Mouse (Mus musculus) midbrain, embryonic 16.5 days (tissue): ENCODE data around the gene Snapc1. TPM values are rescaled to one million over a fixed set of nuclear protein-coding genes. Genes with fewer than 3 reads are reported as not detected.

Experiments used
- ATAC-seq: fragments of 200-750 bp; cut with Nextera tagmentation; 2 replicates; pipeline ENCODE4 v1.8.0; 2017; ENCODE audit warnings: moderate TSS enrichment
- H3K27ac ChIP-seq: fragments of 300-500 bp; sonication (generic); 2 replicates; pipeline ENCODE4 v1.5.1; 2014; ENCODE audit warnings: mild to moderate bottlenecking, low read length, mixed read lengths
- H3K27me3 ChIP-seq: fragments of 300-500 bp; sonication (generic); 2 replicates; pipeline ENCODE4 v1.6.1; 2014; ENCODE audit warnings: low read depth, low read length, mixed read lengths; ENCODE audit not compliant: control insufficient read depth, insufficient read depth
- H3K36me3 ChIP-seq: fragments of 300-500 bp; sonication (generic); 2 replicates; pipeline ENCODE4 v1.6.1; 2014; ENCODE audit warnings: mild to moderate bottlenecking, low read length, moderate library complexity, mixed read lengths; ENCODE audit not compliant: control insufficient read depth, insufficient read depth
- H3K4me1 ChIP-seq: fragments of 300-500 bp; sonication (generic); 2 replicates; pipeline ENCODE4 v1.6.1; 2014; ENCODE audit warnings: mild to moderate bottlenecking, low read length, mixed read lengths; ENCODE audit not compliant: control insufficient read depth, insufficient read depth
- H3K4me2 ChIP-seq: fragments of 300-500 bp; sonication (generic); 2 replicates; pipeline ENCODE4 v1.6.1; 2014; ENCODE audit warnings: mild to moderate bottlenecking, low read length, mixed read lengths
- H3K4me3 ChIP-seq: fragments of 300-500 bp; sonication (generic); 2 replicates; pipeline ENCODE4 v1.5.1; 2014; ENCODE audit warnings: low read depth, mild to moderate bottlenecking, low read length, moderate library complexity, mixed read lengths
- H3K9ac ChIP-seq: fragments of 300-500 bp; sonication (generic); 2 replicates; pipeline ENCODE4 v1.6.1; 2014; ENCODE audit warnings: low read depth, low read length, mixed read lengths
- H3K9me3 ChIP-seq: fragments of 300-500 bp; sonication (generic); replicated peaks from 2 replicates; pipeline ENCODE4 v1.6.1; 2014; ENCODE audit warnings: mild to moderate bottlenecking, low read length, mixed read lengths; ENCODE audit not compliant: control insufficient read depth, poor library complexity, severe bottlenecking
- WGBS: fragments of 180-500 bp; shearing (Covaris S2); extraction: QIAGEN DNeasy Blood & Tissue Kit; methylation state at CpG from one replicate; pipeline ENCODE4 v1.1.7; 2014; 5-methylcytosine and 5-hydroxymethylcytosine counted together
- polyA plus RNA-seq: library from polyadenylated mRNA; unstranded; fragments of >200 nt; fragmentation: Nextera tagmentation; extraction: Ambion mirVana; gene quantifications from 2 replicates; pipeline ENCODE4 v1.2.1, GENCODE M21; 2015

The Snapc1 gene
- polyA plus RNA-seq, 1 experiment from 2014 or later: 37.0 TPM

GRCm38 (mm10) chr12:74009448-74009911, 45.2 kb downstream of the Snapc1 start:
- no peaks in the 10 kb centered on the region; the same call in 1 of the 2 replicates for H3K4me1 ChIP-seq
- H3K27me3 ChIP-seq: no peaks in the 10 kb centered on the region
- no peak overlapping the region for H3K4me2 ChIP-seq
- H3K36me3 ChIP-seq: 0 out of 2 replicates have a peak, but pooled peaks cover 2% of the 10 kb centered on the region
- H3K9me3 ChIP-seq: no peaks in the 10 kb centered on the region
- no peak overlapping the region for H3K9ac ChIP-seq
- H3K27ac ChIP-seq: no peak overlapping the region
- ATAC-seq: 0 out of 2 replicates have a peak, but pooled peaks have one; percentile 43
- WGBS: 26% methylated on average over 8 of the region's 8 CpGs
- no peak overlapping the region for H3K4me3 ChIP-seq

GRCm38 (mm10) chr12:74013739-74014138, 49.5 kb downstream of the Snapc1 start:
- 1% methylated on average over 6 of the region's 6 CpGs for WGBS
- Histone ChIP-seq H3K4me2 (no peak overlapping the region), H3K27ac (no peak overlapping the region), H3K36me3 (no peaks in the 10 kb centered on the region), H3K4me3 (no peak overlapping the region), H3K9ac (no peak overlapping the region), H3K9me3 (no peaks in the 10 kb centered on the region), H3K4me1 (no peaks in the 10 kb centered on the region; the same call in 1 of the 2 replicates), H3K27me3 (no peaks in the 10 kb centered on the region; the same call in 1 of the 2 replicates)
- ATAC-seq: peak; percentile 85; the same call in 1 of the 2 replicates

- no peak overlapping the region for H3K4me2 ChIP-seq
- H3K4me1 ChIP-seq: no peaks in the 10 kb centered on the region; the same call in 1 of the 2 replicates
- no peak overlapping the region for H3K9ac ChIP-seq
- H3K27me3 ChIP-seq: no peaks in the 10 kb centered on the region; the same call in 1 of the 2 replicates
- WGBS: 61% methylated on average over 7 of the region's 7 CpGs
- no peak overlapping the region for H3K27ac ChIP-seq
- no peaks in the 10 kb centered on the region for H3K9me3 ChIP-seq
- no peak overlapping the region for H3K4me3 ChIP-seq
- no peaks in the 10 kb centered on the region for H3K36me3 ChIP-seq
- ATAC-seq: no peak
These were observed 50.5 kb downstream of the Snapc1 start for GRCm38 (mm10) chr12:74014739-74015270.

- H3K4me1 ChIP-seq: no peaks in the 10 kb centered on the region; the same call in 1 of the 2 replicates
- no peak overlapping the region for H3K9ac ChIP-seq
- no peaks in the 10 kb centered on the region for H3K36me3 ChIP-seq
- H3K27me3 ChIP-seq: no peaks in the 10 kb centered on the region; the same call in 1 of the 2 replicates
- H3K4me2 ChIP-seq: no peak overlapping the region
- H3K9me3 ChIP-seq: no peaks in the 10 kb centered on the region
- no peak overlapping the region for H3K27ac ChIP-seq
- 85% methylated on average over 5 of the region's 5 CpGs for WGBS
- no peak overlapping the region for H3K4me3 ChIP-seq
- no peak for ATAC-seq
These were observed 51.2 kb downstream of the Snapc1 start for GRCm38 (mm10) chr12:74015491-74015890.

GRCm38 (mm10) chr12:74023260-74023659, 59.0 kb downstream of the Snapc1 start:
- Histone ChIP-seq H3K27ac (no peak overlapping the region), H3K4me2 (no peak overlapping the region), H3K27me3 (no peaks in the 10 kb centered on the region), H3K9ac (0 out of 2 replicates have a peak overlapping the region, but pooled peaks have one; percentile 11), H3K4me3 (no peak overlapping the region), H3K4me1 (peaks cover 3% of the 10 kb centered on the region; the same call in 1 of the 2 replicates), H3K9me3 (no peaks in the 10 kb centered on the region), H3K36me3 (no peaks in the 10 kb centered on the region)
- WGBS: 43% methylated on average over 5 of the region's 5 CpGs
- peak; percentile 70; the same call in 1 of the 2 replicates for ATAC-seq

GRCm38 (mm10) chr12:74024912-74025311, 60.6 kb downstream of the Snapc1 start:
- H3K27me3 ChIP-seq: no peaks in the 10 kb centered on the region
- peaks cover 3% of the 10 kb centered on the region; the same call in 1 of the 2 replicates for H3K4me1 ChIP-seq
- WGBS: 92% methylated on average over 2 of the region's 2 CpGs
- no peak overlapping the region for H3K4me3 ChIP-seq
- H3K4me2 ChIP-seq: no peak overlapping the region
- H3K9me3 ChIP-seq: no peaks in the 10 kb centered on the region
- H3K9ac ChIP-seq: no peak overlapping the region
- no peak for ATAC-seq
- H3K36me3 ChIP-seq: no peaks in the 10 kb centered on the region
- no peak overlapping the region for H3K27ac ChIP-seq

Other genes with a start within 250 kb of the Snapc1 start
- 68.6 and 75.8 TPM in 2 replicates for gene Hif1a, start 63.1 kb upstream of the Snapc1 start, polyA plus RNA-seq
- gene Gm49321, start 26.8 kb upstream of the Snapc1 start, polyA plus RNA-seq: 21.2 and 26.0 TPM in 2 replicates
- gene Syt16, start 33.2 kb downstream of the Snapc1 start, polyA plus RNA-seq: 96.0 and 101 TPM in 2 replicates